Mouse (Mus musculus): Measurements from ENCODE around the gene Syde2. TPM values are rescaled to one million over a fixed set of nuclear protein-coding genes. Genes with fewer than 3 reads are reported as not detected.

Gene Syde2
- 10.2 and 10.3 TPM in 2 replicates for polyA plus RNA-seq (2015; fragmentation: Nextera tagmentation; extraction: Ambion mirVana)

DNA sequence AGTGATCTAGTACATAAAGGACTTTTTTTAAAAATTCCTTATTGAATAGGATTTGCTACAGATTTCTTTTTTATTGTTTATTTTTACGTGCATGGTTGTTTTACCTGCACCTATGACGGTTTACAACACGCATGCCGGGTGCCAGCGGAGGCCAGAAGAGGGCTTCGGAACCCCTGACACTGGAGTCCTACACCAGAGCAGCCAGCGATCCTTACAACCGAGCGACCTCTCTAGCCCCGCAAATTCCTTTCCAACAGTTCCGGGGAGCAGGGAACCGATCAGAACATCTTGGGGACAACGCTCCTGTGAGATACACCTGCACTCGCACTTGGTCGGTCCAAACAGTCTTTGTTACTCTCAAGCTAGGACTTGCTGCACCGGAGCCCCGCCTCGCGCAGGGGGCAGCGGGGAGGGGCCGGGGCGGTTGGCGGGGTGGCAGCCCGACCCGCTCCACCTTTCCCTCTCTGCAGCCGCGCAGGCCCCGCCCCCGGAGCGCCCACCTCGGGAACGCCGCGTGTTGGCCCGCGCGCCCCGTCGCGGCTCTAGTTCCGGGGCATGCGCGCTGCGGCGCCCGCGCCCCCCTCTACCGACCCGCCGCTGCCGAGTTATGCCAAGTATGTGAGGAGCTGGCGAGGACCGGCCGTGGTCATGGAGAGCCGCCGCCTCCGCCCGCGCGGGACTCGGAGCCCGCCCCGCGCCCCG is at the start of gene Syde2:
TSS of gene Syde2 (plus strand) at position 603 of the 702 bp plus-strand sequence.
- H3K9ac ChIP-seq (ENCODE audit: low read length) = peak within 1 kb of the TSS; percentile 94
- H3K4me1 ChIP-seq (ENCODE audit: control insufficient read depth, insufficient read depth, low read length) = peaks cover 20% of the 10 kb centered on the region
- ATAC-seq (replicated peaks; ENCODE audit: extremely low read depth, insufficient read depth, low FRiP score) = peak; percentile 81
- H3K27me3 ChIP-seq (ENCODE audit: control insufficient read depth, insufficient read depth, low read length) = no peaks in the 10 kb centered on the region
- H3K4me3 ChIP-seq (ENCODE audit: low read length) = peak within 1 kb of the TSS; percentile 92
- peak within 1 kb of the TSS; percentile 100 for H3K27ac ChIP-seq (ENCODE audit: low read length)
- peak within 1 kb of the TSS; percentile 78 for H3K4me2 ChIP-seq (ENCODE audit: low read depth, low read length)
- no peaks in the 10 kb centered on the region for H3K36me3 ChIP-seq (ENCODE audit: control insufficient read depth, insufficient read depth)
- H3K9me3 ChIP-seq (replicated peaks; ENCODE audit: control insufficient read depth, low read length) = peaks cover 3% of the 10 kb centered on the region; the same call in 1 of the 2 replicates
- WGBS = under 1% methylated on average over 65 of the region's 65 CpGs

DNA sequence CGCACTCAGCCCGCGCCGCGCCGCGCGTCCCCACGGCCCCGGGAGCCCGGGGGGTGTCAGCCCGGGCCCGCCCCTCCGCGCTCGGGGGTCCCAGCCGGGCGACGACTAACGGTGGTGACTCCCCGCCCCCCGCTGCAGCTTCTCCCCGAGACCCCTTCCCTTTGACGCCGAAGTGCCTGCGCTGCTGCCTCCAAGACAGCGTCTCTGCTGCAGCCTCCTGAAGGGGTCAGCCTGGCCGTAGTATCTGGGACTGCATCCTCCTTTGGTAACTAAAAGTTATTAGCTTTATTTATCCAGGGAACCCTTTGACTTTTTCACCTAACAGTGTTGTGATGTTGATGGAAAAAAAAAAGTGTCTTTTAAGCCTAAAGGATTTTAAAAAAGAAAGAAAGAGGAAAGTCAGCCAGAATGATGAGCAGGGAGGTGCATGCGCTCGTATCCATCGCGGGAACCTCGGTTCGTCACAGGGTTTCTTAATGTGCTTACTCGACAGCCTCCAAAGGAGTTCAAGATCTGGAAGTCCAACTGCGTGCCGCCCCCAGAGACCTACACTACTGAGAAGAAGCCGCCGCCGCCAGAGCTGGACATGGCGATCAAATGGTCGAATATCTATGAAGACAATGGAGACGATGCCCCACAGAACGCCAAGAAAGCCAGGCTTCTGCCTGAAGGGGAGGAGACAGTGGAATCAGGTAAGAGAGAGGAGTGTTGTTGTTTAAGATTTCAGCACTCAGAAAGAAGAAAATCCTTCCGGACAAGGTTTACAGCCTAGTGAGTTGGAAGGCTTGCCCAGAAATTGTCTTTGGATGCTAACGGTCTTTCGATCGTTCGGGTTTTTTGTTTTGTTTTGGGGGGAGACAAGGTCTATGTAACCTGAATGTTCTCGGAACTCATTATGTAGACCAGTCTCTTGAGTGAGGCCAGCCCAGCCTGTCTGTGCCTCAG is 49.0 kb upstream of the Syde2 start:
- ATAC-seq (replicated peaks; ENCODE audit: extremely low read depth, insufficient read depth, low FRiP score) = peak; percentile 10; the same call in 1 of the 2 replicates
- Histone ChIP-seq H3K27me3 (ENCODE audit: control insufficient read depth, insufficient read depth, low read length) (no peaks in the 10 kb centered on the region), H3K9me3 (replicated peaks; ENCODE audit: control insufficient read depth, low read length) (no peaks in the 10 kb centered on the region), H3K9ac (ENCODE audit: low read length) (peak overlapping the region; percentile 86), H3K4me2 (ENCODE audit: low read depth, low read length) (peak overlapping the region; percentile 84), H3K4me1 (ENCODE audit: control insufficient read depth, insufficient read depth, low read length) (peaks cover 21% of the 10 kb centered on the region), H3K36me3 (ENCODE audit: control insufficient read depth, insufficient read depth) (peaks cover 8% of the 10 kb centered on the region; the same call in 1 of the 2 replicates), H3K27ac (ENCODE audit: low read length) (peak overlapping the region; percentile 77; the same call in 1 of the 2 replicates), H3K4me3 (ENCODE audit: low read length) (peak overlapping the region; percentile 92)
- 16% methylated on average over 49 of the region's 50 CpGs for WGBS

DNA sequence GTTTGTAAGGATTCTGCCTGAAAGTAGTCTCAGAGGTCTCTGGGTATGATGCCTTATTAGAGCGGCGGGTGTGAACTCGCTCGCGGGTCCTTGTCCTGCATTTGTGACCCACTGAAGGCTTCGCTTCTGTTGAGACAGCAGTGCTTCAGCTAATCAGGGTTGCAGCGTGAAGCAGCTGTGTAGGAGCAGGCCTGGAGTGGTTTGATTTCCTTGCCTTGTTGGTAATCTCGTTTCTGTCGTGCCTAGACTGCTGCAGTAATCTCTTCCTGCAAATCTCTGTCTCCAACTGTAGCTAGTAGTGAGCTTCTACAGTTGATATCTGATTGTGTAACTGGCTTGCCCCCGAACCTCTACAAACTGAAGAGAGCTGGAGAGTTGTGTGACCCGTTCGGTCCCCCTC is 48.3 kb upstream of the Syde2 start:
- Histone ChIP-seq H3K27me3 (ENCODE audit: control insufficient read depth, insufficient read depth, low read length) (no peaks in the 10 kb centered on the region), H3K36me3 (ENCODE audit: control insufficient read depth, insufficient read depth) (peaks cover 14% of the 10 kb centered on the region), H3K9ac (ENCODE audit: low read length) (0 out of 2 replicates have a peak overlapping the region, but pooled peaks have one; percentile 8), H3K27ac (ENCODE audit: low read length) (no peak overlapping the region), H3K4me1 (ENCODE audit: control insufficient read depth, insufficient read depth, low read length) (peaks cover 21% of the 10 kb centered on the region), H3K4me2 (ENCODE audit: low read depth, low read length) (peak overlapping the region; percentile 84), H3K4me3 (ENCODE audit: low read length) (peak overlapping the region; percentile 92), H3K9me3 (replicated peaks; ENCODE audit: control insufficient read depth, low read length) (no peaks in the 10 kb centered on the region)
- 66% methylated on average over 12 of the region's 12 CpGs for WGBS
- no peak for ATAC-seq (replicated peaks; ENCODE audit: extremely low read depth, insufficient read depth, low FRiP score)

DNA sequence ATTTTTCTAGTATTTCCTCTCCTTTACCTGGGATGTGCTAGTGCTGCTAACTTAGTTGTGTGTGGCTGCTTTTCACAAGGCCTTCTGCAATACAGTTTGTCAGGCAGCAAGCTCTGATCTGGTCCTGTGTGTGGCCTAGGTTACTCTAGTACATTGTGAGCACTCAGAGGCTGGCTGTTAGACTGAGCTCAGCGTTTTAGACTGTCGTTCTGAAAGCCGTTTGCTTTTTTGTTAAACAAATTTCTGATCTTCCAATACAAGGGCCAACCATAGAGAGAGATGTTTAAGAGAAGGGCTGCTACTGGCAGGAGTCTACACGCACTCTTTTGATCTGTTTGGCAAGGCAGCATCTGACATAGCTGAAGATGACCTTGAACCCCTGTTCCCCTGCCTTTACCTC is 47.7 kb upstream of the Syde2 start:
- Histone ChIP-seq H3K4me1 (ENCODE audit: control insufficient read depth, insufficient read depth, low read length) (peaks cover 21% of the 10 kb centered on the region), H3K4me2 (ENCODE audit: low read depth, low read length) (no peak overlapping the region; the same call in 1 of the 2 replicates), H3K27me3 (ENCODE audit: control insufficient read depth, insufficient read depth, low read length) (no peaks in the 10 kb centered on the region), H3K9me3 (replicated peaks; ENCODE audit: control insufficient read depth, low read length) (no peaks in the 10 kb centered on the region), H3K36me3 (ENCODE audit: control insufficient read depth, insufficient read depth) (peaks cover 20% of the 10 kb centered on the region), H3K9ac (ENCODE audit: low read length) (no peak overlapping the region), H3K4me3 (ENCODE audit: low read length) (no peak overlapping the region), H3K27ac (ENCODE audit: low read length) (no peak overlapping the region)
- whole genome bisulfite sequencing = 71% methylated on average over 4 of the region's 4 CpGs
- no peak for ATAC-seq (replicated peaks; ENCODE audit: extremely low read depth, insufficient read depth, low FRiP score)

DNA sequence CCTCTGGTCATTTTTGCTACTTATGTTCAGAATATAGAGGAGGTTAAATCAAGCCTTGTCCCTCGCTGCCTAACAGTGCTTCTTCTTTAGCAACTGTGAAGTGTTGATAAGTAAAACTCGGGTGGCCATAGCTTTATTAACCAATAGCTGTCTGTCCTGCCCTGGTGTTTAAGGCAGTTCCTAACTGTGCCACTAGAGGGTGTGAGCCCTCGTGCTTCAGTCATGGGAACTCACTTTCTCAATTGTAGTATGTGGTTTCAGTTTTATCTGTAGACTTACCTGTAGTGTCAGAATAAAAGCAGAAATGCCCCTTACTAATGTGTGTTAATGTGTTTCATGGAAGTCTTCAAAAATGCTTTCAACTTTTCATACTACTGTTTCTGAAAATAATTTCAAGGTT is 45.7 kb upstream of the Syde2 start:
- Histone ChIP-seq H3K9ac (ENCODE audit: low read length) (no peak overlapping the region), H3K4me2 (ENCODE audit: low read depth, low read length) (no peak overlapping the region), H3K36me3 (ENCODE audit: control insufficient read depth, insufficient read depth) (peaks cover 22% of the 10 kb centered on the region), H3K9me3 (replicated peaks; ENCODE audit: control insufficient read depth, low read length) (no peaks in the 10 kb centered on the region), H3K4me3 (ENCODE audit: low read length) (no peak overlapping the region), H3K27me3 (ENCODE audit: control insufficient read depth, insufficient read depth, low read length) (no peaks in the 10 kb centered on the region), H3K27ac (ENCODE audit: low read length) (no peak overlapping the region), H3K4me1 (ENCODE audit: control insufficient read depth, insufficient read depth, low read length) (peaks cover 30% of the 10 kb centered on the region)
- ATAC-seq (replicated peaks; ENCODE audit: extremely low read depth, insufficient read depth, low FRiP score) = no peak
- 3% methylated on average over 3 of the region's 3 CpGs for WGBS

DNA sequence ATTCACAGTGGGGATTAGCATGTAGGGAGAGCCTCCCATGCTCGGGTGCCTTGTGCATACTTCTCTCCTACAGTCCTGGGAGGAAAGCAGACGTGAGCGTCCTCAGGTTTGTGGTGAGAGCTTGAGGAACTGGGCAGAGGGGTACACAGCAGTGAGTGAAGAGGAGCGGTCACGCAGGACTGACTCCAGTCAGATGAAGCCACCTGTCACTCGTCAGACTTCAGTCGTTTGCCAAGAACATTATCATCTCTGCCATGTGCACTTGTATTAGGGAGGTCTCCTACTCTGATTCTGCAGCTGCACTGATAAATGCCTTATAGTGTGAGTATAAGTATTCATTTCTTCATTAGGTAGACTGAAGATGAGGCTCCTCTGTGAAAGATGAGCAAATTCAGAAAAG is 43.3 kb upstream of the Syde2 start:
- H3K36me3 ChIP-seq (ENCODE audit: control insufficient read depth, insufficient read depth) = peaks cover 22% of the 10 kb centered on the region
- H3K9ac ChIP-seq (ENCODE audit: low read length) = no peak overlapping the region; the same call in 1 of the 2 replicates
- no peak overlapping the region for H3K27ac ChIP-seq (ENCODE audit: low read length)
- WGBS = 66% methylated on average over 7 of the region's 7 CpGs
- no peaks in the 10 kb centered on the region for H3K27me3 ChIP-seq (ENCODE audit: control insufficient read depth, insufficient read depth, low read length)
- no peak overlapping the region for H3K4me2 ChIP-seq (ENCODE audit: low read depth, low read length)
- no peak for ATAC-seq (replicated peaks; ENCODE audit: extremely low read depth, insufficient read depth, low FRiP score)
- peaks cover 28% of the 10 kb centered on the region for H3K4me1 ChIP-seq (ENCODE audit: control insufficient read depth, insufficient read depth, low read length)
- no peaks in the 10 kb centered on the region for H3K9me3 ChIP-seq (replicated peaks; ENCODE audit: control insufficient read depth, low read length)
- no peak overlapping the region for H3K4me3 ChIP-seq (ENCODE audit: low read length)

DNA sequence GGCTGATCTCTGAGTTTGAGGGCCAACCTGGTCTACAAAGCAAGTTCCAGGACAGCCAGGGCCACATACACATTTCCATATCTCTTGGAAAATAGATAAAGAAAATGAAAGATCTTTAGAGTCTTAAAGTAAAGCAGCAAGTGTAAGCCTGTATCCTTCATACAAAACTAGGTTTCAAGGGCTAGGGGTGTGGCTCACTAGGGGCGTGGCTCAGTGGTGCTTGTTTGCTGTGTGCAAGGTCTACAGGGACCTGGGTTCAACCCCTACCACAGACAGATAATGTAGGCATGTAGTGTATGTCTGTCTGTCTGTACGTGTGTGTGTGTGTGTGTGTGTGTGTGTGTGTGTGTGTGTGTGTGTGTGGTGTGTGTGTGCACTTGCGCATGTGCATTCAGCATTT is 41.8 kb upstream of the Syde2 start:
- Histone ChIP-seq H3K9me3 (replicated peaks; ENCODE audit: control insufficient read depth, low read length) (no peaks in the 10 kb centered on the region), H3K36me3 (ENCODE audit: control insufficient read depth, insufficient read depth) (peaks cover 17% of the 10 kb centered on the region), H3K4me1 (ENCODE audit: control insufficient read depth, insufficient read depth, low read length) (peaks cover 26% of the 10 kb centered on the region), H3K9ac (ENCODE audit: low read length) (no peak overlapping the region), H3K4me2 (ENCODE audit: low read depth, low read length) (no peak overlapping the region), H3K4me3 (ENCODE audit: low read length) (no peak overlapping the region), H3K27me3 (ENCODE audit: control insufficient read depth, insufficient read depth, low read length) (no peaks in the 10 kb centered on the region), H3K27ac (ENCODE audit: low read length) (peak overlapping the region; percentile 78)
- 73% methylated on average over 3 of the region's 3 CpGs for WGBS
- ATAC-seq (replicated peaks; ENCODE audit: extremely low read depth, insufficient read depth, low FRiP score) = no peak

DNA sequence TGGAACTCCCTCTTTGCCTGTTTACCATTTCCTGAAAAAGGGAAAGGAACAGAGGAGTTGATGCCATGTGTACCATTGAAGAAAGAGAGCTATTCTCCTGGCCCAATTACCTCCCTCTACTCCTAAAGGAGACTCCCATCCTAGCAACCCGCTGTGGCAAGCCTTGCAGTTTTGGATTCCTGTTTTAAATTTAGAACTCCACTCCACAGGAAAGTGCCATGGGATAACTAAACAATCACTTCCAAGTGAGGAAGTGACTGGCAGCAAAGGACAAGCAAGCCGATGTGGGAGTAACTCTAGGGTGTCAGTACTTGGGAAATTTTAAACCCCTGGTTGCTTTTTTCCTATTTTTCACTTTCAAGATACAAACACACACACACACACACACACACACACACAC is 41.0 kb upstream of the Syde2 start:
- H3K4me2 ChIP-seq (ENCODE audit: low read depth, low read length) = peak overlapping the region; percentile 27; the same call in 1 of the 2 replicates
- no peak overlapping the region for H3K9ac ChIP-seq (ENCODE audit: low read length)
- peaks cover 28% of the 10 kb centered on the region for H3K4me1 ChIP-seq (ENCODE audit: control insufficient read depth, insufficient read depth, low read length)

More for the DNA sequence above, 41.0 kb upstream of the Syde2 start:
- no peaks in the 10 kb centered on the region for H3K27me3 ChIP-seq (ENCODE audit: control insufficient read depth, insufficient read depth, low read length)
- peak; percentile 57 for ATAC-seq (replicated peaks; ENCODE audit: extremely low read depth, insufficient read depth, low FRiP score)
- 20% methylated on average over 2 of the region's 2 CpGs for WGBS
- H3K36me3 ChIP-seq (ENCODE audit: control insufficient read depth, insufficient read depth) = peaks cover 15% of the 10 kb centered on the region
- no peak overlapping the region for H3K4me3 ChIP-seq (ENCODE audit: low read length)
- peak overlapping the region; percentile 78 for H3K27ac ChIP-seq (ENCODE audit: low read length)
- H3K9me3 ChIP-seq (replicated peaks; ENCODE audit: control insufficient read depth, low read length) = no peaks in the 10 kb centered on the region

Measured in heart, embryonic 16.5 days (tissue).